Mouse (Mus musculus): ENCODE measurements around the gene Chtf18.

- TF ChIP-seq CTCF (IDR thresholded peaks at IDR 0.05; ENCODE audit: extremely low read depth, insufficient read depth, insufficient read length, insufficient replicate concordance) (no peak), POLR2A (IDR thresholded peaks at IDR 0.05; ENCODE audit: low read depth, low read length) (no peak)
These were observed 9.5 kb downstream of the Chtf18 start for GRCm38 (mm10) chr17:25717691-25718090.

Measured in spleen, adult 2 months (tissue).